Mouse (Mus musculus) CH12.LX (cell line): ENCODE results near the gene Fam69a. TPM values are rescaled to one million over a fixed set of nuclear protein-coding genes. Genes with fewer than 3 reads are reported as not detected.

Experiments used
- DNase-seq: peaks from one replicate; pipeline ENCODE4 v3.0.0-alpha.2; 2013; ENCODE audit errors: extremely low read depth
- H3K27ac ChIP-seq: 2 replicates; pipeline ENCODE4 v1.5.1; 2012; ENCODE audit warnings: low read depth, mild to moderate bottlenecking, control low read depth, moderate library complexity; ENCODE audit not compliant: insufficient read depth
- H3K27me3 ChIP-seq: replicated peaks from 2 replicates; pipeline ENCODE3; 2012; ENCODE audit warnings: inconsistent platforms
- H3K36me3 ChIP-seq, 2 experiments: replicated peaks in 1 of 2; 2 replicates each; pipeline versions ENCODE3 to v1.6.1; 2012; ENCODE audit warnings: inconsistent platforms in 1 of 2, low read length in 1 of 2, mild to moderate bottlenecking in 1 of 2, mixed read lengths in 1 of 2, moderate library complexity in 1 of 2; ENCODE audit not compliant: control insufficient read depth in 1 of 2, insufficient read depth in 1 of 2
- H3K4me1 ChIP-seq, 2 experiments: 2 replicates each; pipeline ENCODE4 v1.6.1; 2012; ENCODE audit warnings: inconsistent platforms in 1 of 2, moderate library complexity in 1 of 2; ENCODE audit not compliant: insufficient read depth in 2 of 2, control insufficient read depth in 1 of 2
- H3K4me2 ChIP-seq: 2 replicates; pipeline ENCODE4 v1.6.1; 2012; ENCODE audit warnings: low read depth, mild to moderate bottlenecking, control low read depth; ENCODE audit not compliant: poor library complexity, insufficient read depth, severe bottlenecking
- H3K4me3 ChIP-seq, 3 experiments: fragments of 150-350 bp in 1 of 3; sonication (generic) in 1 of 3; replicated peaks in 1 of 3; 2 replicates each; pipeline versions ENCODE3 to v1.5.1; 2011 to 2012; ENCODE audit warnings: low read depth in 2 of 3, low read length in 2 of 3, mild to moderate bottlenecking in 2 of 3, moderate library complexity in 2 of 3, control low read depth in 1 of 3, improper control_type of control experiment in 1 of 3, inconsistent platforms in 1 of 3, mixed read lengths in 1 of 3; ENCODE audit not compliant: poor library complexity in 1 of 3
- H3K79me2 ChIP-seq: replicated peaks from 2 replicates; pipeline ENCODE4 v1.6.1; 2012; ENCODE audit warnings: mild to moderate bottlenecking, moderate library complexity; ENCODE audit not compliant: control insufficient read depth, poor library complexity, insufficient read depth, severe bottlenecking; ENCODE audit errors: extremely low read depth
- H3K9ac ChIP-seq: 2 replicates; pipeline ENCODE4 v1.6.1; 2012; ENCODE audit warnings: low read depth, mild to moderate bottlenecking, control low read depth, moderate library complexity; ENCODE audit not compliant: insufficient read depth
- H3K9me3 ChIP-seq: replicated peaks from 2 replicates; pipeline ENCODE3; 2012; ENCODE audit warnings: low read length, inconsistent platforms, mixed read lengths
- BHLHE40 ChIP-seq: IDR thresholded peaks from 2 replicates; pipeline ENCODE4 v1.6.1; 2011; ENCODE audit warnings: mild to moderate bottlenecking, low read depth, low read length, improper control_type of control experiment
- CHD1 ChIP-seq: IDR thresholded peaks from 2 replicates; pipeline ENCODE4 v1.6.1; 2012; ENCODE audit warnings: low read depth, low read length, improper control_type of control experiment, inconsistent platforms
- CHD2 ChIP-seq: IDR thresholded peaks from 2 replicates; pipeline ENCODE4 v1.6.1; 2011; ENCODE audit warnings: low read length, improper control_type of control experiment
- CTCF ChIP-seq, 2 experiments: IDR thresholded peaks in 1 of 2; conservative IDR thresholded peaks in 1 of 2; 2 replicates each; pipeline ENCODE4 v1.5.1; 2011 to 2012; ENCODE audit warnings: low read depth in 2 of 2, low read length in 2 of 2, improper control_type of control experiment in 1 of 2, inconsistent platforms in 1 of 2, mild to moderate bottlenecking in 1 of 2, moderate library complexity in 1 of 2
- ELF1 ChIP-seq: IDR thresholded peaks from 2 replicates; pipeline ENCODE4 v1.6.1; 2014; ENCODE audit warnings: low read depth, mild to moderate bottlenecking, inconsistent platforms, low read length, improper control_type of control experiment
- EP300 ChIP-seq: IDR thresholded peaks from 2 replicates; pipeline ENCODE4 v1.6.1; 2011; ENCODE audit warnings: low read length, improper control_type of control experiment
- ETS1 ChIP-seq: conservative IDR thresholded peaks from 2 replicates; pipeline ENCODE4 v1.6.1; 2012; ENCODE audit warnings: low read depth, mild to moderate bottlenecking, inconsistent platforms, low read length, improper control_type of control experiment, moderate library complexity
- HCFC1 ChIP-seq: IDR thresholded peaks from 2 replicates; pipeline ENCODE4 v1.6.1; 2012; ENCODE audit warnings: low read depth, mild to moderate bottlenecking, inconsistent platforms, low read length, improper control_type of control experiment
- IRF4 ChIP-seq: IDR thresholded peaks from 2 replicates; pipeline ENCODE4 v1.6.1; 2014; ENCODE audit warnings: low read depth, mild to moderate bottlenecking, inconsistent platforms, low read length, improper control_type of control experiment
- JUND ChIP-seq: conservative IDR thresholded peaks from 2 replicates; pipeline ENCODE4 v1.6.1; 2011; ENCODE audit warnings: low read depth, low read length, improper control_type of control experiment
- KAT2A ChIP-seq: IDR thresholded peaks from 2 replicates; pipeline ENCODE4 v1.6.1; 2012; ENCODE audit warnings: low read length, improper control_type of control experiment, inconsistent platforms; ENCODE audit not compliant: insufficient replicate concordance
- MXI1 ChIP-seq: IDR thresholded peaks from 2 replicates; pipeline ENCODE4 v1.6.1; 2011; ENCODE audit warnings: mild to moderate bottlenecking, low read depth, low read length, improper control_type of control experiment
- MYC ChIP-seq: IDR thresholded peaks from 2 replicates; pipeline ENCODE4 v1.6.1; 2011; ENCODE audit warnings: low read depth, mild to moderate bottlenecking, improper control_type of control experiment, low read length
- NELFE ChIP-seq: IDR thresholded peaks from 2 replicates; pipeline ENCODE4 v1.6.1; 2011; ENCODE audit warnings: low read depth, low read length, improper control_type of control experiment
- NRF1 ChIP-seq: IDR thresholded peaks from 2 replicates; pipeline ENCODE4 v1.6.1; 2014; ENCODE audit warnings: low read depth, mild to moderate bottlenecking, inconsistent platforms, low read length, improper control_type of control experiment, moderate library complexity
- POLR2AphosphoS2 ChIP-seq: IDR thresholded peaks from 2 replicates; pipeline ENCODE4 v1.6.1; 2011; ENCODE audit warnings: low read depth, low read length, improper control_type of control experiment
- RCOR1 ChIP-seq: conservative IDR thresholded peaks from 2 replicates; pipeline ENCODE4 v1.6.1; 2012; ENCODE audit warnings: low read depth, mild to moderate bottlenecking, inconsistent platforms, low read length, improper control_type of control experiment
- TCF12 ChIP-seq: IDR thresholded peaks from 2 replicates; pipeline ENCODE4 v1.6.1; 2014; ENCODE audit warnings: low read depth, mild to moderate bottlenecking, inconsistent platforms, low read length, improper control_type of control experiment
- USF1 ChIP-seq: IDR thresholded peaks from 2 replicates; pipeline ENCODE4 v1.6.1; 2014; ENCODE audit warnings: low read depth, mild to moderate bottlenecking, inconsistent platforms, low read length, improper control_type of control experiment
- ZC3H11A ChIP-seq: IDR thresholded peaks from 2 replicates; pipeline ENCODE4 v1.6.1; 2012; ENCODE audit warnings: low read depth, mild to moderate bottlenecking, inconsistent platforms, low read length, improper control_type of control experiment
- ZNF384 ChIP-seq: IDR thresholded peaks from 2 replicates; pipeline ENCODE4 v1.6.1; 2012; ENCODE audit warnings: low read depth, low read length, improper control_type of control experiment, inconsistent platforms
- dilution Hi-C: fragments of 300-500 bp; cut with MboI; formaldehyde crosslinking; loops from 2 replicates; pipeline ENCODE4 v1.14.3; 2020; ENCODE audit warnings: low sequenced_read_pairs; ENCODE audit not compliant: extremely low pct_unique_long_range_greater_than_20kb, extremely low pct_ligation_motif_present
- in situ Hi-C: fragments of 300-500 bp; cut with MboI; formaldehyde crosslinking; loops from 3 replicates; pipeline ENCODE4 v1.14.3; 2019; ENCODE audit warnings: low sequenced_read_pairs, low pct_ligation_motif_present, low pct_unique_long_range_greater_than_20kb, mixed read lengths
- polyA plus RNA-seq: library from polyadenylated mRNA; unstranded; fragments of >175 nt; gene quantifications from 2 replicates; pipeline ENCODE4 v1.2.1, GENCODE M21; 2012; ENCODE audit warnings: low read depth; ENCODE audit not compliant: insufficient read length
- total RNA-seq, 2 experiments: library from RNA; depleted of rRNA; stranded (reverse); fragments of 300-350 nt in 1 of 2; fragments of >200 nt in 1 of 2; gene quantifications; 2 replicates each; pipeline ENCODE4 v1.2.3; 2012 to 2014

The Fam69a gene
- total and polyA plus RNA-seq, 3 experiments: 4.2 to 14.2 (median 6.5) TPM

GRCm38 (mm10) chr5:107949607-107950006, 37.3 kb downstream of the Fam69a start:
- Histone ChIP-seq H3K9me3 (no peaks in the 10 kb centered on the region), H3K9ac (no peak overlapping the region), H3K4me2 (no peak overlapping the region), H3K4me1 (peaks cover 3 to 50% of the 10 kb centered on the region in 2 experiments; a peak in 3 of 4 replicates), H3K4me3 (no peak overlapping the region), H3K27ac (no peak overlapping the region), H3K27me3 (no peaks in the 10 kb centered on the region), H3K36me3 (no peaks in the 10 kb centered on the region), H3K79me2 (no peaks in the 10 kb centered on the region)
- dilution Hi-C loops: no loop called here
- no peak for TF ChIP-seq TCF12
- no peak for TF ChIP-seq ZC3H11A
- no peak for DNase-seq
- in situ Hi-C loops: no loop called here

DNA sequence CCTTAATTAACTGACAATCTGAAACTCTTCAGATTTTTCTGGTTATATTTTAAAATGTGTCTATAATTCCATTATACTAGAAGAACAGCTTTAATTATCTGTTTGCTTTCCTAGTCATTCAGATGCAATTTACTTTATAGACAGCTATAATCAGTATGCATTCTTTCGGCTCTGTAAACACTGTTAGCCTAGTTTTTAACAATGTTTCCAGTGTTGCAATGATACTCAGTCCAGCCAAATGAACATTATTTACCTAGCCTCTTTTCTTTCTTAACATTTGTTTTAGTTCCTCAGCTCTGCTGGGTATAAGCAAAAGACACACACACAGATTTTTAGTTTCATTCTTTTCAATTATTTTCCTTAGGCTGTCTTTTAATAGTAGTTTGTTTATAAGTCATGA, 38.0 kb downstream of the Fam69a start:
- dilution Hi-C loops (no loop called here), in situ Hi-C loops (no loop called here)
- Histone ChIP-seq H3K79me2 (no peaks in the 10 kb centered on the region), H3K9me3 (no peaks in the 10 kb centered on the region), H3K27me3 (no peaks in the 10 kb centered on the region), H3K9ac (no peak overlapping the region), H3K36me3 (no peaks in the 10 kb centered on the region), H3K4me2 (no peak overlapping the region), H3K4me1 (peaks cover 3 to 50% of the 10 kb centered on the region in 2 experiments; a peak in 3 of 4 replicates), H3K4me3 (no peak overlapping the region), H3K27ac (no peak overlapping the region)
- no peak for TF ChIP-seq CHD2
- TF ChIP-seq RCOR1: no peak
- no peak for TF ChIP-seq MYC
- TF ChIP-seq POLR2AphosphoS2: no peak
- no peak for TF ChIP-seq ZNF384
- TF ChIP-seq ETS1: no peak
- no peak for TF ChIP-seq NELFE
- no peak for TF ChIP-seq KAT2A
- no peak for TF ChIP-seq JUND
- TF ChIP-seq ZC3H11A: no peak
- no peak for TF ChIP-seq CTCF (conservative IDR thresholded peaks at IDR 0.05 in 1 of 2, IDR thresholded peaks at IDR 0.05 in 1 of 2; ENCODE audit: low read depth in 2 of 2, low read length in 2 of 2)
- no peak for TF ChIP-seq EP300
- TF ChIP-seq BHLHE40: no peak
- no peak for TF ChIP-seq HCFC1
- no peak for TF ChIP-seq USF1
- TF ChIP-seq MXI1: no peak
- TF ChIP-seq NRF1: no peak
- no peak for TF ChIP-seq CHD1
- no peak for TF ChIP-seq IRF4
- no peak for TF ChIP-seq ELF1
- no peak for DNase-seq
